Mouse (Mus musculus) CD8-positive naive resting alpha-beta T cell, adult 2 months (primary cell): ENCODE measurements around the gene Aym1.
"Not testable (repeated sequence)": the region's sequence is repeated elsewhere in the genome, so short reads cannot be mapped to it uniquely, and the experiment has no call there.

Source experiments
- DNase-seq, 2 experiments: peaks; one replicate each; pipeline ENCODE4 v3.0.0; 2022; ENCODE audit warnings: low read depth in 2 of 2, low spot score in 2 of 2

The Aym1 gene

DNA sequence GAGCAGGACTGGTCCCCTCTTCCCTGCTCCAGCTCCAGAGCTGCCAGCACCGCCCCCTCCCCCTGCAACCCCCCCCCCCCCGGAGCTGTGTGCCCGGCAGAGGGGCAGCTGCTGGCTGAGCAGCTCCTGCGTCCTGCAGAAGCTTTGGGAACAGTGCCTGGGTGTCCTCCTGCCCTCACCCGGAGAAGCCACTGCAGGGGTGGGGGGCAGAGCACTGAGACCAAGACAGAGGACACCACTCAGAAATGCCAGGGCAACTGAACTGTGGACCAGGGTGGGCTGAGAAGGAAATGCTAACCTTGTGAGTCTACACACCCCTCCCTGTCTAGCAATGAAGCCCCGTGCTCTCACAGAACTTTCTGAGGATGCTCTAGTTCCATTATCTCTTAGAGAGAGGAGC is at the start of gene Aym1:
TSS of gene Aym1 (plus strand) at position 109 of the 400 bp plus-strand sequence.
- DNase-seq = no peak

DNA sequence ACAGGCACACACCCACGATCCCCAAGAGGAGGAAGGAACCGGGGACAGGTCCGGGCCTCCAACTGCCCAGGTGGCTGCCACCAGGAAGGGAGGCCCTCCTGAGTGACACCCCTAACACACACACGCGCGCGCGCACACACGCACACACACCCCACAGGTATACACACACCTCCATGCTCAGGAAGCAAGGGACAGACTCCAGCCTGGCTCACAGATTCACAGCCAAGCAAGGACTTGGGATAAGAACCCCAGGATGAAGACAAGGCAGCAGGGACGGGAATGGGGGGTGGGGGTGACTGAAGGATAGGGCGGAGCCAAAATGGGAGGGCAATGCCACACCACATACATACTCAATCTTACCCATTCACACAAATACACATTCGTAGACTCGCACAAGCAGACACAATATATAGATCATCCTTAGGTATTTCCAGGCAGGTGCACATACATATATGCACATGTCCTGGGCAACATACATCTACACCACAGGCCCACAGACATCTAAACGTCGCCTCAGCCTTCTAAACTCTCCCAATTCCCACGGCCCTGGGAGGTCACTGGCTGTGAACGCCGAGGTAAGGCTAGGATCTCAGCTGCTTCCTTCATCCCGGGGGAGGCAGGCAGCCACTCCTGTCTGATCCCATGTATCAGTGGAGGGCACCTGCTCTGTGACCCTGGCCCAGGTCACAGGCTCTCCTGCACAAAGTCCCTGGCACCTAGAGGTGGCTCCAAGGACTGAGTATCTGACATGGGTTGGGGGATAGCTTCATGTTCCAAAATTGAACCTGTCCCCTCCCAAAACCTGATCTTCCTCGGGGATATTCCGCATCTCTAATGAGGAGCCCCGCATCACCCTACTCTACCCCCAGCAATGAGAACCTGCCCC is 47.4 kb upstream of the Aym1 start:
- DNase-seq = no peak

DNA sequence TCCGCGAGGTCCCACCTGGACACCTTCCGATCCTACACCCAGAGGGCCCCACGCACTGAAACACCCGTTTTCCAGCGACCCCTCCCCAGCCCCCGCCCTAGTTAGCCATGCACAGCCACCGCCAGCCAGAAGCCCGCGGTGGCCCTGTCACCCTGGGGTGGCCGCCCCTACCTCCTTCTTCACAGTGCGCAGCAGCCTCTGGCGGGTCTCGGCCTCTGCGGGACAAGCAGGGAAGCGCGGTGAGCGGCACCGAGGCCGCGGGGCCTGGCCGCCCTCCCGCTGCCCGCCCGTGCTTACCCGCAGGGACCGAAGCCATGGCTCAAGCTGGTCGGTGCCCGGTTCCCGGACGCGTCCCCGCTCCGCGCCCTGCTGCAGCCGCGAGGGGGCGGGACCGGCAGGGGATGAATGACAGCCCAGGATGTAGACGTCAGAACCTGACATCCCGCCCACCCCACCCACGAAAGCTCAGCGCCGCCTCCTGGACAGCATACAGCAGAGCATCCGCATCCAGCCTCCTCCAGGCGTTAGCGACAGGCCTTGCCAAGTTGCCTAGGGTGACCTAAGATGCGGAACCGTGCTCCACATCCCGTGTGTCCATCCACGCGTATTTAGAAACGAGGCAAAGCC is 46.6 kb upstream of the Aym1 start, which contains the start of gene Sgsm1:
TSS of gene Sgsm1 (minus strand) at position 410 of the 627 bp plus-strand sequence.
- no peak for DNase-seq

DNA sequence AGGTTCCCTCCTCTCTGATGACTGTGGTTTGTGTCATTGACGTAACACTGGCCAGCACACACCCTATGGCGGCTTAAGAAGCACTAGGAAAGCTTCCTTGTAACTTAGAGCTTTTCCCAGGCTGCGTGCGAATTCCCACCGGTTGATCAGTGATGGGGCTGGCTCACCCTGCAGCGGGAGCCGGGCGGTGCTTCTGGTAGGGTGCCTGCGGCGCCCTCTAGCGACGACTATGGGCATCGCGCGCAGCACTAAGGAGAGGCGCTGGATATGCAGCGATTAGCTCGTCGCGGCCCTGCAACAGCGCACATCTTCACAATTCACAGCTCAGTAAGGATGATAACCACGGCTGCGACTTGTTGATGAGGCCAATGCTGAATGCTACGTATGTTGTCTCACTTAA is 43.1 kb upstream of the Aym1 start:
- DNase-seq = no peak

DNA sequence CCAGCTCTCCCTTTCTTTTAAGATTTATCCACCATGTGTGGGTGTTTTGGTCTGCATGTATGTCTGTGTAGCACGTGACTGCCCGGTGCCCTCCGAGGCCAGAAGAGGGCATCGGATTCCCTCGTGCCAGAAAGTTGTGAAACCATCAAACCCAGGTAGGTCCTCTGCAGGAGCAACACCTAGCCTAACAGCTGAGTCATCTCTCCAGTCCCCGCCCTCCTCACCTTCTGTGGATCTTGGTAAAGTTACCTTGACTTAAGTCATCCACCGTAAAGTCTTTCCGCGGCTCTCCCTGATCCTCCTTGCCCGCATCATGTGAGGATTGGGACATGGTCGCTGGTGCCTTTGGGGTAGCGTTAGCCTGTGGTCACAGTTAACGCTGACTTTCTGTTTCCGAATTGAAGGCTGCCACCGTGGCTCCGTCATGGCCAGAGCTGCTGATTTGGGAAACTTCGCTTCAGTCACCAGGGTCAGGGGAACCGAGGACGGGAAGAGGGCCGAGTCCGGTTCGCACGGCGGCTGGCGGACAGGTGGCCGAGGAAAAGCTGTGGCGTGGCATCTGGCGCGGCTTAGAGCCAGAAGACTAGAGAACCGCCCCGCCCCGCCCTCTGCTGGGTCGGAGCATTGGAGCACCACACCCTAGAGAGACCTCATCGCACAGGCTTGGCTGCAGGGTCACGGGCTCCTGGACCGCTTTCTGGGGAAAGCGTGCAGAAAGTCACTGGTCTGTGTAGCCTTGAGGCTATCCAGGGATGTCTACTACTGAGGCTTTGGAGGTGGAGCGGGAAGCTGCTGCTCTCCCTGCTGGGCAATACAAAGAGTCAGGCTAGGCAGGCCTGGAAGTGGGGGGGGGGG is 33.1 kb upstream of the Aym1 start:
- no peak for DNase-seq

DNA sequence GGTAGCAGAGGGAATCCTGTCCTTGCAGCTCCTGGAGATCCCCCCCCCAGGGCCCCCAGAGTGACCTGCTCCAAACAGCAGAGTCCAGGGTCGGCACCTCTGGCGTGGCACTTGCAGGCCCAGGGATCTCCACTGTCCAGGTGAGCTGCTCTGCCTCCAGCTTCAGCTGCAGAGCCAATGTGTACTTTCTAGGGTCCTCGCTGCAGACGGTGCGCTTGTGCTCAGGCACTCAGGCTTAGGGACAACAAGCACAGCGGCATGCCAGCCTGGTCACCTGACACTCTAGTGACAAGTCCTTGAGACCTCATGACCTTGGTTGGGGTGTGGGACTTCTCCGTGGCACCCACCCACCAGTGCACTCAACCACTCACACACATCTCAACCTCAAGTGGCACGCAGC is 27.6 kb upstream of the Aym1 start:
- no peak for DNase-seq

DNA sequence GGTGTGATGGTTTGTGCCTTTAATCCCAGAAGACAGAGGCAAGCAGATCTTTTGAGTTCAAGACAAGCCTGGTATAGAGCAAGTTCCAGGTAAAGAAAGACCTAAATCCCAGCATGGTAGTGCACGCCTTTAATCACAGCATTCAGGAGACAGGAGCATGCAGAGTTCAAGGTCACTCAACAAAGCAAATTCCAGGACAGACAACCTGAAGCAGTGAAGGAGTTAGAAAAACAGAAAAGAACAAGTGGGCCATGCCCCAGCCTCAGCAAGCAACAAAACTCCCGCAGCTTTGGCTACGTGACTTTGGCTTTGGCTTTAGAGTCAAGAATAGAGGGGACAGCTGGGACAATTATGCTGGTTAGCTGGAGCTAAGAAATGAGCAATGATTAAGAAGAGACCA is 26.9 kb upstream of the Aym1 start:
- DNase-seq = no peak

DNA sequence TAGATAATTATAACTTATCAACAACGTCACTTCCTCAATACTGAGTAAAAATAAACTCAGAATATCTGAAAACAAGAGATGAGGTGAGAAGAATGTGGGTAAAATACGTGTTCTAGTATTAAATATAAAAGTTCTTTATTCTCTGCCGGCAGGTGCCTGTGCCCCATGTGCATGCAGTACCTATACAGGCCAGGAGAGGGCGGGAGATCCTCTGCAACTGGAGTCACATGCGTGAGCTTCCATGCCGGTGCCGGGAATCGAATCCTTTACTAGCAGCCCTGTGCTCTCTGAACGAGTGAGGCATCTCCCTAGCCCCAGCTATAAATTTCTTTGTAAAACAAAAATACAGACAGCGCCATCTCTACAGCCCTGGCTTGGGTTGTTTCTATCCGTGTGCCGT is 24.9 kb upstream of the Aym1 start:
- DNase-seq = no peak

DNA sequence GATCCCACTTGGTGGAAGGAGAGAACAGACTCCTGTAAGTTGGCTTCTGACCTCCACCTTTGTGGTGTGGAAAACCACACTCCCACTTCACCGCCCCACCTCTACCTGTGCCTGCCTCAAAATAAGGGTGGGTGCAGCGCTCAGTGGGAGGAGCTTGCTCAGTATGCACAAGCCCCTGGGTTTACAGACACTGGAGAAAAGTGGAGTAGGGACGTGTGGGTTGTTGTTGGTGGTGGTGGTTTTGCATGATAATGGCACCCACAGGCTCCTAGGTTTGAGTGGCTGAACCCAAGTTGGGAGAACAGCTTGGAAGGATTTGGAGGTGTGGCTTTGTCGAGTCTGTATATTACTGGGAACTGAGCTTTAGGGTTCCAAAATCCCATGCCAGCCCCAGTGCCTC is 24.2 kb upstream of the Aym1 start:
- DNase-seq = no peak

DNA sequence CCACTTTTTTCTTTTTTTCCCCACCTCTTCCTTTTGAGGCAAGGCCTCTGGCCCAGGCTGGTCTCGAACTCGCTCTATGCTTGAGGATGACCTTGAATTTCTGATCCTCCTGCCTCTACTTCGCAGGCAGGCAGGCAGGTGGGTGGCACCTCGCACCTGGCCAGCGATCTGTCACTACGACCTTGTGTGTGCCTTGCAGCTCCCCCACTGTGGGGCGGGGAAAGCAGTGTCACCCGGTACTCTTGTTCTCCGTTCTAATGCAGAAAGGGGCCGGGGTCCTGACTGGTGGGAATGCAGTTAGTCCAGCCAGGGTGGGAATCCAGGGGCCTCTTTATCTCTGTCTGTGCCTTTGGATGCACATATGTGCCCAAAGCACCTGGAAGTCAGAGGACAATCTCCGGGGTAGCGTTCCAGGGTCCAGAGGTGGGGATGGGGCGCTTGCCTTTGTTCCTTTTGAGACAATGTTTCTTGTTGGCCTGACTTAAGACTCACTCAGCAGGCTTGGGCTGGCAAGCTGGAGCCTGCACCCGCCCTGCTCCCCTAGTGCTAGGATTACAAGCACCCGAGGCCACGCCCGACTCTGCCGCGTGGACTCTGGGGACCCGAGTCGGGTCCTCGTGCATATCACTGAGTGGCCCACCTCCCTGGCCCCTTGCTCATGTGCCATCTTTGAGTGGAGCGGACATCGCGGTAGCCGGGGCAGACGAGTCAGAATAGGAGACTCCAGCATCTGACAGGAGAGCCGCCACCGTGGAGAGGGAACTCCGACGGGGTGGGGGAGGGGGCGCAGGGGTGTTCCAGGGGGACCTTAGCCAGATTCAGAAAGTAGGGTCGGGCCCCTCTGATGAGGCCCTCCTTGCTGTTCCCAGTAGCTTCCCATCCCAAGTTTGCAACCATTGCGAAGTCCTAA is 22.2 kb upstream of the Aym1 start:
- DNase-seq = no peak

DNA sequence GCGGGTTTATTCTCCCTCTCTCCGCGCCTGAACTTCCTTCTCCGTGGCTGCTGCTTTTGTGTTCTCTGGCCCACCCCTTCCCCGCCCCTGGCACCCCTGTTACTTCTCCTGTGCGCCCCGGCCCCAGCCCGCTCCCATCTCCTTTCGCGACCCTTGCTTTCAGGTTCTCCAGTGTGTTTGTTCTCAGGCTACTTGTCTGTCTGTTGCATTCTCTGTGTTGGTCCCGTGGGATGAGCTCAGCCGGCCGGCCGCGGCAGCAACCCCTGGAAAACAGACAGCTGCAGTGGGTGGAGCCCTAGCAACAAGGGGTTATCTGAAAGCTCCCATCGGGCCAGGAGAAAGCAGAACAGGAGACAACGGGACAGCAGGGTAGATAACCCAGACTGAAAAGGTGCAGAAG is 21.4 kb upstream of the Aym1 start:
- no peak for DNase-seq

DNA sequence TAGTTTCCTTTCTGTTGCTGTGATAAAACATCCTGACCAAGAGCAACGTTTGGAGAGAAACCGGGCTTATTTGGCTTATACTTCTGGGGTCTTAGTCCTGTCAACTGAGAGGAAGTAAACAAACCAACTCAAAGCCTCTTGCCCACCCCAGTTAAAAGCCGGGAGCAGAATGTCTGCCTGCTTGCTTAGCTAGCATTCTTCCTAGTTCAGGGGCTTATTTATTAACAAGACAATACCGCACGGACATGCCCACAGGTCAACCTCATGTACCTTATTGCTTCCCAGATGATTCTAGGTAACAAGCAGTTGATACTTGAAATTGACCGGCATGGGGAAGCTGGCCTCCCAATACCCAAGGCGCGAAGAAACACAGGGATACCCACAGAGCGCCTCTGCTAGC is 20.8 kb upstream of the Aym1 start:
- DNase-seq = no peak

DNA sequence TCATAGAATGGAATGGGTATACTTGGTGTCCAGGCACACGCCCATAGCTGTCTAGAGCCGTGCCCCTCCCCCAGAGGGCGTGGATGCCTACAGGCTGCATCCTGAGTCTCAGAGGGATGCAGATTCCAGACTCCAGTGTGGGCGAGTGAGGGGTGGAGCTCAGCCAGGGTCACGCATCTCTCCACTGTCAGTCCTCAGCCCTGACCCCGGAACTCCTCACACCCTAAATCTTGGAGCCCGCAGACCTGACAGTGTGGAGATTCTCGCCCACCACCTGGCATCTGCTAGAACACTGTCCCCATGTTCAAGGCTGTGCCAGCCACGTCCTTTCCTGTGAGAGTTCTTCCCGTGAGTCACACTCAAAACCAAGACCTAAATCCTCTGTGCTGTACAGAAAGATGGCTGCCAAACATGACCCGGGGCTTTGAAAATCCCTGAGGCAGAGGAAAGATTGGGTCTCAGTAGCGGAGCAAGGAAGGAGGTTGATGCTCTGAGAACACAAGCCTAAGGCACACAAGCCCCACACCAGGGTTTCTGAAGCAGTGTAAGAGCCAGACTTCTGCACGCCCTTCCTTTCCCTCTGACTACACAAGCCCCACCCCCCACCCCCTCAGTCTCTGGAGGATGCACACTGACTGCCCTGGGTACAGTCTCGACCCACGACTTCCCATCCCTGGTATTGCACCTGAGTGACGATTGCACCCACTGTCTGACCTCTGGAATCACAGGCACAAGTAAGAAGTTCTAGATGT is 12.3 kb upstream of the Aym1 start:
- DNase-seq = no peak

DNA sequence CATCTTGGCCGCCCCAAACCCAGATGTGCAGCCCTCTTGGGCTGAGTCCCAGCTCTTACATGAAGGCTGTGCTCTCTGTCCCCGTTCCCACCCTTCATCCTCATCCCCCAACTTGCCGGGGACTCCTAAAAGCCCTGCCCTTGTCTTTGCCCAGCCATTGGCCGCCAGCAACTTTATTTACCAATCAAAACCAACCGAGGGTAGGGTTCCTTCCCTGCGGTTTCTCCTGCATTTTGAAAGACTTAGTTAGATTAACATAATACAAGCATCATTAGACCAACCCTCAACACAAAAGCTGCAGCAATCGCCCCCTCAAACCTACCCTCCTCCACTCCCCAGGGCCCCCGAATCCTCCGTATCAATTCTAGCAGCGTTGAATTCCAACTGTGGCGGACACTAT is 11.3 kb upstream of the Aym1 start:
- DNase-seq = no peak

DNA sequence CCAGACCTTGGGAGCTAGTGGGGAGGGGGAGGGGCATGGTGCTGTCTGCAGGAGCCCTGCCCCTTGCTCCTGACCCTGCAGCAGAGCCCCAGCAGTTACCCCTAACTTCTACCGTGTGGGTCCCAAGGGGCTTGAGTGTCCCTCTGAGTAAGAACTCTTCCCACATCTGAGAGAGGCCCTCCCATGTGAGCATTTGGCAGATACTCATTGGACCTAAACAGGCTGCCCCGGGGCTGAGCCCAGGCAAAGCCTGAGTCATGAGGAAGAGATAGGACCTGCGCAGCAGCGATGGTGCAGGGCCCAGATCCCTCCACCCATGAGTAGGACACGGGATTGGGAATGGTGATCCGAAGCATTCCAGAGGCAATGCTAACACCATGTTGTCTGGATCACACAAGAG is 10.4 kb upstream of the Aym1 start:
- DNase-seq = not testable (repeated sequence)

DNA sequence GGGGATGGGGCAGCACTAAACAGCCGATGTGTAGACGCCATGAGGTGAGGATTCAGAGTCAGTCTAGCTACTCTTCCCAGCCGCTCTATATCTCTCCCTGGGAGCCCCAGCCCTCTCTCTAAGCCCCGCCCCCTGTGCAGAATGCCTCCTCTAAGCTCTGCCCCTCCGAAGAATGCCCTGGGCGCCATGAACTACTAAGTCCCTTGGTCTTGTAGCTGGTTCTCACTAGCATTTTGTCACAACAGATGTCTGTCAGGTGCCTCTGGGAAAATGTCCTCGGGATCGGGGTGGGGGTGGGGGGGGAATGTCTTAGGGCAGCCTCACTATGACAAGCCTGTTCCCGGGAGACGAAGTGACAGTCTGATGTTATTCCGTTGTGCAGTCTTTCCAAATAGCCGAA is 9.5 kb upstream of the Aym1 start:
- no peak for DNase-seq

DNA sequence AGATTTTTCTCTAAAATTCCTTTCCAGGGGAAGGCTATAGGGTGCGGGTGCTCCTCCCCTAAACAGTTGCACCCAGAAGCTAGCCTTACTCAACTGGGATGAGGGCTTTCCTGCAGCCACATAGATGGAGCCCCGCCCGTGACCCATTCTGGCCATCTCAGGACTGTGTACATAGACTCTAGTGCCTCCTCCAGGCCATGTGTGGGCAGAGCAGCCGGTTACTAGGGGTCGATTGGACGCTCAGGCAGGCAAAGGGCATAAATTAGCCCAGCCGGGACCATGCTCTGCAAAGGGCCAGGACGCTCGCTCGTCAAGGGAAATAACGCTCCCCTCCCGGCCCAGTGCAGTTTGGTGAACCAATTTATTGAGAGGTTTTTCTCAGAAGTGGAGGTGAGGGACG is 8.5 kb upstream of the Aym1 start:
- no peak for DNase-seq

DNA sequence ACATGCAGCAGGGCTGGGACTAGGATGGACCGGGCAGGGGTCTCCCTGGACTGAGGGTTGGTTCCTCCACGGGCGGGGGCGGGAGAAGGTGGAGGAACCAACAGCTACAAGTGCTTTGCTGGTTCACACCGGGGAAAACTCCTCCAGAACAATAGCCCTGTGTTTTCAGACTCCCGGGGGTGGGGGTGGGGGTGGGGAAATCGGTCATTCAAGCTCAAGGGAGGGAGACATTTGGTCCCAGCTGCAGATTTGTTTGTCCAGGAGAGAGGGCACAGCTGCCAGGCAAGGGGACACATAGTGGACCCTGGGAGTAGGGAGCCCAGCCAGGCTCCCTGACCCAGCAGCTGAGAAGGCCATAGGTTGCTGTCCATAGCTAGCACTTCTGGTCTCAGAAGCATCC is 7.9 kb upstream of the Aym1 start:
- DNase-seq = no peak

DNA sequence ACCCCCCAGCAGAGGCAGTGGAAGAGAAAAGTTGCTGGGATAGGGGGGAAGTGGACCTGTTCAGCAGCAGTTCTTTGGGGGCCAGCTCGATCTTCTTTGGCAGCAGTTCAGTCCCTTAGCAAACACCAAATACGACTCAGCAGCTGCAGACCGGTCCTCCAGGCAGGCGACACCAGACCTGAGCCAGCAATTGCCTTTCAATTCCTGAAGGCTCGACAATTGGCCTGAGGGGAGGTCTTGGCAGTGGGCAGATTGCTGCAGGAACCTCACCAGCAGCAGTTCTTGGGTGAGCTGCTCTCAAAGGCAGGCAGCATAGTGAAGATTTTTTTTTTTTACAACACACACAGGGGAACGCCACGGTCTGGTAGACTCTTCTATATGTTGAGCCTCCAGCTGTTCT is 7.3 kb upstream of the Aym1 start:
- DNase-seq = no peak

DNA sequence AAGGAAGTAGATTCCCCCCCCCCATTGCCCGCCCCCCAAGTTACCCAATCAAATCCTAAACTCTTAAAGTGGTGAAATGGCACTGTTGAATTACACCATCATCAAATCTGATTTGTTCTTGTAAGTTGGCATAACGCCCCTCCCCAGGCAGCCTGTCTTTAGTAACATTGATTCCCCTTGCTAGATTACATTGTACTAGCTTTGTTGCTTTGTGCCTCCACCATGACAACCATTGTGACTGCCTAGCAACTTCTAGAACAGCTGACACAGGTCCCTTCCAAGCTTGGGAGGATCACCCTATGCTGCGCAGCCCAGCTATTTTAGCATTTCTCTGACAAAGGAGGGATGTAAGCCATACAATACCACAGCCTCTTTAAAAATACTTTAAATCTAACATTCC is 5.3 kb upstream of the Aym1 start:
- DNase-seq = no peak
